Mouse (Mus musculus): ENCODE data around the gene Hsd17b2.

DNA sequence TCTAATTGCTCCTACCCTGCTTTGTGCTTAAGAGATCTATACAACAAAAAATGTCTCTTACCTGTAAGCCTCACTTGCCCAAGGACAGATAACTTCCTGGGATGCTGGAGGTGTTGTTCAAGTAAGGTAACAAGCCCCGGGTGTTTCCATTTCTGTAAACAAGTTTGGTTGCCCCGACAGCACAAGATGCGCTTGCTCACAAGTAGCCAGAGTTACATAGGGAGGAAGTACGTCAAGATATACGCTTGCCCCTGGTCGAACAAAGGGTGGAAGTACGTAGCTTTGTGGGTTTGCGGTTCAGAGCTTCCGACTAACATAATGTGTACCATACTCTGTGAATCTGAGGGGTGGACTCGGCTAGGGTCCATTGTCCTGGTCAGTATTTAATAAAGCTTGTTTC is 74.4 kb downstream of the Hsd17b2 start:
- TF ChIP-seq CTCF (IDR thresholded peaks at IDR 0.05; ENCODE audit: extremely low read depth, insufficient read depth, insufficient read length, insufficient replicate concordance) (no peak), POLR2A (IDR thresholded peaks at IDR 0.05; ENCODE audit: low read depth, low read length) (no peak)
